Mouse (Mus musculus) forebrain, embryonic 13.5 days (tissue): ENCODE measurements around the gene Asf1b. TPM values are rescaled to one million over a fixed set of nuclear protein-coding genes. Genes with fewer than 3 reads are reported as not detected.

Experiments
- ATAC-seq: fragments of 200-750 bp; cut with Nextera tagmentation; 2 replicates; pipeline ENCODE4 v1.8.0; 2017
- H3K27ac ChIP-seq: fragments of 300-500 bp; sonication (generic); 2 replicates; pipeline ENCODE4 v1.5.1; 2015; ENCODE audit warnings: inconsistent platforms, mild to moderate bottlenecking, moderate library complexity
- H3K27me3 ChIP-seq: fragments of 300-500 bp; sonication (generic); 2 replicates; pipeline ENCODE4 v1.6.1; 2015; ENCODE audit warnings: mild to moderate bottlenecking, inconsistent platforms
- H3K36me3 ChIP-seq: fragments of 300-500 bp; sonication (generic); 2 replicates; pipeline ENCODE4 v1.6.1; 2015; ENCODE audit warnings: mild to moderate bottlenecking, inconsistent platforms; ENCODE audit not compliant: poor library complexity, severe bottlenecking
- H3K4me1 ChIP-seq: fragments of 300-500 bp; sonication (generic); 2 replicates; pipeline ENCODE4 v1.6.1; 2015; ENCODE audit warnings: inconsistent platforms
- H3K4me2 ChIP-seq: fragments of 300-500 bp; sonication (generic); 2 replicates; pipeline ENCODE4 v1.6.1; 2015; ENCODE audit warnings: inconsistent platforms, mild to moderate bottlenecking, moderate library complexity
- H3K4me3 ChIP-seq: fragments of 300-500 bp; sonication (generic); 2 replicates; pipeline ENCODE4 v1.5.1; 2015; ENCODE audit warnings: mild to moderate bottlenecking, inconsistent platforms
- H3K9ac ChIP-seq: fragments of 300-500 bp; sonication (generic); 2 replicates; pipeline ENCODE4 v1.6.1; 2015; ENCODE audit warnings: mild to moderate bottlenecking, inconsistent platforms
- H3K9me3 ChIP-seq: fragments of 300-500 bp; sonication (generic); replicated peaks from 2 replicates; pipeline ENCODE4 v1.6.1; 2016; ENCODE audit warnings: inconsistent platforms
- WGBS: fragments of 180-500 bp; shearing (Covaris S2); methylation state at CpG from one replicate; pipeline ENCODE4 v1.1.7; 2015; 5-methylcytosine and 5-hydroxymethylcytosine counted together
- polyA plus RNA-seq: library from polyadenylated mRNA; unstranded; fragments of >200 nt; fragmentation: Nextera tagmentation; extraction: Ambion mirVana; gene quantifications from 2 replicates; pipeline ENCODE4 v1.2.1, GENCODE M21; 2015

The Asf1b gene
- polyA plus RNA-seq, 1 experiment from 2014 or later: 44.9 TPM

DNA sequence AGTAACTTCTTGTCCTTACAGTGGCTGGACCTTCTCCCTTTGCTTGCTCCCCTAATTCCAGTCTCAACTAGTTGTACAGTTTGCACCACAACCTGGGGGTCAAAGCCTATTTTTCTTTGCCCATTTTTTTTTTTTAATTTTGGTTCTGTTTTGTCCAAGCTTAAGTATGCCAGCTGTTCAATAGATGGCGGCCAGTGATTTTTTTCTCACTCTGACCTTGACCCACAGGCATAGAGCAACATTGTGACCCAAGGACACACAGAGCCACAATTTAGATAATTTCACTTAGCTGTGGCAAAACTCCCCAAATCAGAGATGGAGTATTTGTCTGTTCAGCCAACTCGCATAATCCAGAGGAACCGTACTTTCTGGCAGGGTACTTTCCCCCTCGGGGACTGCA lies 15.8 kb downstream of the Asf1b start:
- no peaks in the 10 kb centered on the region for H3K27me3 ChIP-seq
- H3K4me3 ChIP-seq: no peak overlapping the region
- H3K9ac ChIP-seq: no peak overlapping the region
- H3K4me1 ChIP-seq: peaks cover 28% of the 10 kb centered on the region
- H3K36me3 ChIP-seq: peaks cover 31% of the 10 kb centered on the region
- ATAC-seq: no peak
- H3K4me2 ChIP-seq: no peak overlapping the region
- H3K27ac ChIP-seq: no peak overlapping the region
- no peaks in the 10 kb centered on the region for H3K9me3 ChIP-seq
- 91% methylated on average over 4 of the region's 4 CpGs for WGBS

DNA sequence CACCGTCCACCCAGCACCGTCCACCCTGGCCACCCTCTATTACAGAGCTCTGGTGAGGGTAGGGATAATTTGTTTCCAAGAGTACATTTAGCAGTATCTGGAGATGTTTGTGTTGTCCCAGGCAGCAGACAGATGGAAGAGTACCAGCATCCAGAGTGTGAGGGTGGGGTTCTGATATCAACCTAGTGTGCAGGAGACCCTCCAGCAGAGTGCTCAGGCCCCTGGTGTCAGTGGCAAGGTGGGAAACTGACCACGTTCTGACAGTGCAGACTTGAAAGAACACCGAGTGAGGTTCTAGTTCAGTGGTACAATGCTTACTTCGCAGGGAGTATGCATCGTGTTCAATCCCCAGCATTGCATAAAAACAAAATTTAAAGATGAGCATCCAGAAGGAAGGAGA lies 16.4 kb downstream of the Asf1b start:
- WGBS: 73% methylated on average over 6 of the region's 6 CpGs
- H3K9ac ChIP-seq: peak overlapping the region; percentile 91; the same call in 1 of the 2 replicates
- H3K27ac ChIP-seq: no peak overlapping the region

DNA sequence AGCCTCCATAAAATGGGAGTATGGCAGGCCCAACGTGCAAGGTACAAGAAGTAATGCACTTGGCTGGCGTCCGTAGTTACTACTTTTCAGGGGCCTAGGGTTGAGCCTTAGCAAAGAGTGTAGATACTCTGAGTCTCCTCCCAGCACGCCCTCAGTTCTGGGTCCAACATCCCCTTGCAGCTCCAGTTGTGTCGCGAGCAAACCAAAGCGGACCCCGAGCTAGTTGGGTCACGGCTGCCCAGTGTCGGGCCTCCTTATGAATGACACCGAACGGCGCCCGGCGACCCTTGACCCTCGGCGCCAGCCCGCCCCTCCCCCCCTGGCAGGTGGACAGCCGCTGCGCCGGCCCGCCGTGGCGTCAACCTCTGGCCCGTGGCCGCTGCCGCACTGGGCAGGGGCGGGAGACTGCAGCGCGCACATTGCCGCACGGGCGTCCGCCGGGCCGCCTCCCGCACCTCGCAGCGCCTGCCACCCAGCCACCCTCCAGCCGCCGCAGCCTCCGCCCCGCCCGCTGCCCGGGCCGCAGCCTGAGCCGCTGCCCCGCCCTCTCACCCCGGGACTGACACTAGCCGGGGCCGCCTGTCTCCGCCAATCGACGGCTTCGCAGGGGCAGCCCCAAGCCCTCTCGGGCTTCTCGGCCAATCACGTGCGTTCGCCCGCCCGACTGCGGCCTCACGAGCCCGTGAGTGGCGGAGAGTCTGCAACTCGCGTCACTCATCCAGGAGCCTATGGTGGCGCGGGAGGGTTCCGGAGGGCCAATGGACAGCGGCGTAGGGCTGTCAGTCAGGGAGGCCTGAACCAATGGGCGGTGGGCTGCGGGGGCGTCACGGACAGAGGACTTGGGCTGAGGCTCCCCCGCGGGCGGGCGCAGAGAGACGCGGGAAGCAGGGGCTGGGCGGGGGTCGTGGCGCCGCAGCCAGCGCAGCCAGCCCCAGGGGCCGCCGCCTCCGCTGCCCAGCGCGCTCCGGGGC lies 17.1 kb downstream of the Asf1b start, which contains the start of gene Prkaca:
Prkaca (plus strand) TSS at position 844 of the 971 bp plus-strand sequence.
- WGBS: under 1% methylated on average over 65 of the region's 94 CpGs
- ATAC-seq: peak; percentile 100
- H3K9ac ChIP-seq: peak within 1 kb of the TSS; percentile 91
- H3K36me3 ChIP-seq: peaks cover 28% of the 10 kb centered on the region
- peak within 1 kb of the TSS; percentile 90 for H3K4me3 ChIP-seq
- no peaks in the 10 kb centered on the region for H3K9me3 ChIP-seq
- peaks cover 37% of the 10 kb centered on the region for H3K4me1 ChIP-seq
- H3K27me3 ChIP-seq: no peaks in the 10 kb centered on the region
- peak within 1 kb of the TSS; percentile 98 for H3K4me2 ChIP-seq
- peak within 1 kb of the TSS; percentile 75 for H3K27ac ChIP-seq

More for the DNA sequence above, 16.4 kb downstream of the Asf1b start:
- Histone ChIP-seq H3K27me3 (no peaks in the 10 kb centered on the region), H3K4me1 (peaks cover 29% of the 10 kb centered on the region), H3K4me3 (peak overlapping the region; percentile 90), H3K36me3 (peaks cover 31% of the 10 kb centered on the region), H3K9me3 (no peaks in the 10 kb centered on the region), H3K4me2 (peak overlapping the region; percentile 86)
- no peak for ATAC-seq

DNA sequence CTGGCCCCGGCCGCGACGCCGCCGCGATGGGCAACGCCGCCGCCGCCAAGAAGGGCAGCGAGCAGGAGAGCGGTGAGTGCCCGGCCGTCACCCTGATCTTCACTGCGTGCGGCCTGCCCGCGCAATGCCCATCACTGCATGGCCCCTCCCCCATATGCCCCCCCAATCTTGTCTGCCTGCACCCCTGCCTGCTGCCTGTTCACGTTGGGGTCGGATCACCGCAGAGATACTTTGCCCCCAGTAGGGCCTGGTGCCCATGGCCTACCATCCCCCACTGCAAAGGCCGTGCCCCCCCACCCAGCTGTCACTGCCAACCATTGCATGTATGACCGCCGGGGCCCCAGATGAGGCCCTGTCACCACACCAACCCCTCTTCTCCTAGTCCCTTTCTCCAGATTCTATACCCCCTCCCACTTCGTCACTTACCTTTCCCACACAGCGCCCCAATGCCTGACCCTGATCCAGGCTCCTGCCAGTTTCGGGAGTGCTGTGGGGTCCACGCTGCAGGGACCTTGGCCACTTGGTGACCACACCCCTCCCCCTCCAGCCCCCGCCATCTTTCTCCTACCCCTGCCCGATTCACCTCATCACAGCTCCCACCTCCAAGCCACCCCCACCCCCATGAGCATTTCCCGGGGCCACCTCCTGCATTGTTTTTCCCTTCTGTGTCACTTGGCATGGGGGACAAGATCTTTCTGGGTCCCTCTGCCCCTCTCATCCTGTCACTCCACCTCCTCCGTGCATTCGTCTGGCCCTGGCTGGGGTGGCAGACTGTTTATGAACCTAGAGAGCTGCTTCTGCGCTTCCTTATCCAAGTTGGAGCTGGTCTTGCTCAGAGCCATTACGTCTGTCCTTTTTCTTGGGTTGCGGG lies 18.1 kb downstream of the Asf1b start:
- peak overlapping the region; percentile 98 for H3K4me2 ChIP-seq
- H3K9me3 ChIP-seq: no peaks in the 10 kb centered on the region
- H3K27me3 ChIP-seq: no peaks in the 10 kb centered on the region
- peak overlapping the region; percentile 61 for H3K27ac ChIP-seq
- peak overlapping the region; percentile 91 for H3K9ac ChIP-seq
- H3K4me3 ChIP-seq: peak overlapping the region; percentile 90
- peaks cover 18% of the 10 kb centered on the region for H3K36me3 ChIP-seq
- H3K4me1 ChIP-seq: peaks cover 47% of the 10 kb centered on the region
- no peak for ATAC-seq
- WGBS: 5% methylated on average over 29 of the region's 37 CpGs

DNA sequence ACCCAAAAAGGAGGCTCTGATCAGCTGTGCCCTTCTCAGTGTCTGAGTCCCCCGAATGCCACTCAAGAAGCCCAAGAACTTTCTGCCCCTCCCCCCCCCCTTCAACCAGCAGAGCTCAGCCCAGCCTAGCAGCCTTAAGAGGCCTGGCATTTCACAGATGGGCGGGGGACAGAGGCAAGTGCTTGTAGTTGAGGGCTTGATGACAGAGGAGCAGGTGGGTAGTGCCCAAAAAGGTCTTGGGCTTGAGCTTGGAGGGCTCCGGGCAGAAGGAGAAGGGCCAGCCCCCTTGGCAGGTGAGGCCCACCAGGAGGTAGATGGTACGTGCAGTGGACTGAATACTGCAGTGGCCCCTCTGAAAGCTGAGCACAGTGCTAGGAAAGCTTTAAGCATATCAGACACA lies 19.2 kb downstream of the Asf1b start:
- Histone ChIP-seq H3K4me3 (peak overlapping the region; percentile 90; the same call in 1 of the 2 replicates), H3K9ac (no peak overlapping the region), H3K27ac (no peak overlapping the region), H3K27me3 (no peaks in the 10 kb centered on the region), H3K9me3 (no peaks in the 10 kb centered on the region), H3K36me3 (peaks cover 7% of the 10 kb centered on the region), H3K4me1 (peaks cover 50% of the 10 kb centered on the region), H3K4me2 (peak overlapping the region; percentile 98)
- no peak for ATAC-seq
- WGBS: 71% methylated on average over 4 of the region's 4 CpGs

DNA sequence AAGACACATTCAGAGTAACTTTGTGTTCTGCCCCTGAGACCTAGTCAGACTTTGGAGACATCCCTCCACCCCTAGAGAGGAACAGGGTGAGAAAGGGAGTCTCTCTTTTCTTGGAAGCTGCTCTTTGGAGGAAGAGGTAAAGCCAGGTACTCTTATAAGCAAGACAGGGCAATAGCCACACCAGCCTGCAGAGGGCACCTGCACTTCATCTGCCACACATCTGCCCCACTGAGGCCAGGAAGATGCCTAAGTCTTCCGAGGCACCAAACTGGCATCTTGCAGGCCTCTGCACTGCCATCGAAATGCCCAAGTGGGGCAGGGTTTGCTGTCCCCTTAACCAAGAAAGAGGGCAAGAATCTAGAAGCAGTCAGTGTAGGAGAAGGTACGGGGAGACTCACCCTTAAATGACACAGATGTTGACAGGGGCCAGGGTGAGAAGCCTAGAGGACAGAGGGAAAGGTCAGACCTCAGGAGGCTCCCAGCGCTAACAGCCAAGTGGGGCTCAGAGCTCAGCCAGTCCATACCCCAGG lies 20.9 kb downstream of the Asf1b start:
- H3K27me3 ChIP-seq: no peaks in the 10 kb centered on the region
- no peaks in the 10 kb centered on the region for H3K9me3 ChIP-seq
- H3K27ac ChIP-seq: no peak overlapping the region
- no peak for ATAC-seq
- H3K9ac ChIP-seq: no peak overlapping the region
- WGBS: 90% methylated on average over 4 of the region's 4 CpGs
- no peak overlapping the region for H3K4me3 ChIP-seq
- peaks cover 50% of the 10 kb centered on the region for H3K4me1 ChIP-seq
- no peak overlapping the region for H3K4me2 ChIP-seq
- H3K36me3 ChIP-seq: peaks cover 17% of the 10 kb centered on the region

DNA sequence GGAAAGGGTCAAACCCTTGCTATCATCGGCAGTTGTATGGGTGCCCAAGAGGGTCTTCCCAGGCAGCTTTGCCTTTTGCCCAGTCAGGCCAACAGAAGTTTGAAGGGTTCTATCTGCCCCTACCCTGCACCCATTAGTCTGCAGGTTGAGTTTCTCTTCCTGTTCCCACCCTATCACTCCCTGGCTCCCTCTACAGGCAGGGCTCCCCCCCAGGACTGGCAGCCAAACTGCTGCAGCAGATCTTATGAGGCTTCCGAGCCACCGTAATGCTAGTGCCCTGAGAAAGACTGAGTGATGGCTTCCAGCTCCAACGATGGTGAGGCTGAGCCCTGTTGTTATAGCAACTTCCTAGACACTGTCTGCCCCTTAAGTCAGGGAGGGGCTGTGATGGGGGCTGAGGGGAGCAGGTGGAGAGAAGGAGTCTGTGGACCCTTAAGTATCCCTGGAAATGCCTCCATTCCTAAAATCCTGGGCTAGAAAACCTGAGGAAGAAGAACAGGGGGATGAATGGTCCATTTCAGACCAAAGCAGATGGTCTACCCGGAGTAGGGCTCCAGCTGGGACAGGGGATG lies 21.6 kb downstream of the Asf1b start:
- Histone ChIP-seq H3K4me1 (peaks cover 46% of the 10 kb centered on the region), H3K36me3 (peaks cover 24% of the 10 kb centered on the region), H3K27ac (no peak overlapping the region), H3K4me3 (no peak overlapping the region), H3K27me3 (no peaks in the 10 kb centered on the region), H3K4me2 (no peak overlapping the region), H3K9ac (no peak overlapping the region), H3K9me3 (no peaks in the 10 kb centered on the region; the same call in 1 of the 2 replicates)
- ATAC-seq: no peak
- 87% methylated on average over 5 of the region's 5 CpGs for WGBS

DNA sequence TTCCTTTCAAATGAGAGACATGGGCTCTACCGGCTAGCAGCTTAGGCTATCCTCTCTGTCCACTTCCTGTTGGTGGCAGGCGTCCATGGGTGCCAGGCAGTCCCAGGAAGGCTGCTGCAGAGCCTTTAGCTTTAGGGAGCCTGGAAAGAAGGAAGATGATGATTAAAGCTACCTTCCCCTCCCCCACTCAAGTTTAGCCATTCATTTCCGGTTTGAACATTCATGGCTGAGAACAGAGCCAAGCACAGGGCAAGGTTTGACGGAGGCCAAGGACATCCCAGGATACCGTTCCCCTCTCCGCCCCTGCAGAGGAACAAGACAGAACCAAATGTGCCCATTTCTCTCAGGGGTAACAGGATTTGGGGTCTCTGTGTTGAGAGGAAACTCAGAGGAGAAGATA lies 22.3 kb downstream of the Asf1b start:
- H3K9ac ChIP-seq: 0 out of 2 replicates have a peak overlapping the region, but pooled peaks have one; percentile 14
- no peak for ATAC-seq
- H3K4me3 ChIP-seq: no peak overlapping the region
- H3K4me1 ChIP-seq: peaks cover 44% of the 10 kb centered on the region
- H3K4me2 ChIP-seq: no peak overlapping the region
- H3K27ac ChIP-seq: no peak overlapping the region
- H3K27me3 ChIP-seq: no peaks in the 10 kb centered on the region
- H3K9me3 ChIP-seq: no peaks in the 10 kb centered on the region; the same call in 1 of the 2 replicates
- peaks cover 32% of the 10 kb centered on the region for H3K36me3 ChIP-seq
- 66% methylated on average over 6 of the region's 6 CpGs for WGBS

DNA sequence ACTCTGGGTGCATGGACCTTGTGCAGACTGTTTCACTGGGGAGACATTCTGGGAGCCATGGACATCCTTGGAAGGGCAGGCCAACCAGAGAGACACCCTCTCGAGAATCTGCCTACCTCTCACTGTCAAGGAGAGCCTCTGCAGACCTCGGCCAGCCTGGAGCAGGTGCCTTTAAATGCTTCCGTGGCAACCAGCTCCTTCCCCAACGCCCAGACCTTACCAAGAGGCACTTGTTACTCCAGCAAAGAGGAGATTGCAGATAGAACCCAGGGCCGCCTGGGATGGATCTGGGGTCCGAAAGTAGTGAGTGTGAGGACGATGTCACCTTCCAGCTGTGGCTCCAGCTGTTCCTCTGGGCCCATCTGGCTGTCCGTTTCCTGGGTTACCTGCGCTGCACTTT lies 22.9 kb downstream of the Asf1b start:
- peaks cover 44% of the 10 kb centered on the region for H3K4me1 ChIP-seq
- no peak overlapping the region for H3K27ac ChIP-seq
- 0 out of 2 replicates have a peak overlapping the region, but pooled peaks have one; percentile 8 for H3K9ac ChIP-seq
- ATAC-seq: no peak
- H3K4me2 ChIP-seq: no peak overlapping the region
- 76% methylated on average over 9 of the region's 9 CpGs for WGBS
- H3K4me3 ChIP-seq: no peak overlapping the region
- H3K27me3 ChIP-seq: no peaks in the 10 kb centered on the region
- no peaks in the 10 kb centered on the region; the same call in 1 of the 2 replicates for H3K9me3 ChIP-seq
- peaks cover 37% of the 10 kb centered on the region for H3K36me3 ChIP-seq

DNA sequence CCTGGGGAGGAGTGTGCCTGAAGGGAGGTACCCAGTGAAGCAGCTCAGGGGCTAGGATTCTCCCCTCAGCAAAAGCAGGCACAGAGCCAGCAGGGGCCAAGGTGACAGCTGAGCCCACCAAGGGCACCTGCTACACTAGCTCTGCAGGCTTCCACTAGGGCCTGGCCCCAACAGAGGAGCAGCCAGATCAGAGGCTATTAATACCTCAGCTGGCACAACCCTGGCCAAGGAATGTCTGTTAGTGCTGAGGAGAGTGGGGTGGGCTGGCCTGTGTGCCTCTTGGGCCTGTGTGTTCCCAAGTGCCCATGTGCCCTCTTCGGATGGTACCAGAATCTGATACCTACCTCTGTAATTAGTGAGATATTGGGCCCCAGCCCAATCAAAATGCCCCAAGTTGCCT lies 24.9 kb downstream of the Asf1b start:
- Histone ChIP-seq H3K9me3 (no peaks in the 10 kb centered on the region; the same call in 1 of the 2 replicates), H3K36me3 (peaks cover 52% of the 10 kb centered on the region), H3K27ac (no peak overlapping the region), H3K27me3 (no peaks in the 10 kb centered on the region), H3K4me1 (peaks cover 25% of the 10 kb centered on the region), H3K9ac (no peak overlapping the region), H3K4me2 (no peak overlapping the region), H3K4me3 (no peak overlapping the region)
- ATAC-seq: no peak
- WGBS: 86% methylated on average over 1 of the region's 1 CpGs

DNA sequence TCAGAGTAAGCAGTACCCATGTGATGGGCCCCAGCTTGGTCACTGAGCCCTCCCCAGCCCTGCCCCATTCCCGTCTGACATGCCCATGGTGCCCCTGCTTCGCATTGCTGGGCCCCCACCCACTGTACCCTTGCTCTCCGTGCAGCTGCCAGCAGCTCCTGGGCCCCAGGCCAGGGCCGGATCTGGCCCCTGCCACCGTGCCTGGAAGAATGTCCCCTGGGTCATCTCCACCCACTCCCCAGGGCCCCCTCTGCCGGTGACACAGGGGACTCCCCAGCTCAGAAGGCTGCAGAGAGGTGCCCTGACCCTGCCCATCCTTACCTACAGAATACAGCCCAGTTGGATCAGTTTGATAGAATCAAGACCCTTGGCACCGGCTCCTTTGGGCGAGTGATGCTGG lies 25.5 kb downstream of the Asf1b start:
- H3K4me1 ChIP-seq: peaks cover 24% of the 10 kb centered on the region
- peaks cover 56% of the 10 kb centered on the region for H3K36me3 ChIP-seq
- 90% methylated on average over 8 of the region's 8 CpGs for WGBS
- H3K27ac ChIP-seq: no peak overlapping the region
- no peaks in the 10 kb centered on the region for H3K27me3 ChIP-seq
- no peak overlapping the region for H3K4me2 ChIP-seq
- no peak overlapping the region for H3K9ac ChIP-seq
- no peak overlapping the region for H3K4me3 ChIP-seq
- ATAC-seq: no peak
- H3K9me3 ChIP-seq: no peaks in the 10 kb centered on the region; the same call in 1 of the 2 replicates
